Mouse (Mus musculus): ENCODE measurements around the gene Gnb2. TPM values are rescaled to one million over a fixed set of nuclear protein-coding genes. Genes with fewer than 3 reads are reported as not detected.

The Gnb2 gene
- polyA plus RNA-seq, 1 experiment from 2014 or later, result 545 TPM

DNA sequence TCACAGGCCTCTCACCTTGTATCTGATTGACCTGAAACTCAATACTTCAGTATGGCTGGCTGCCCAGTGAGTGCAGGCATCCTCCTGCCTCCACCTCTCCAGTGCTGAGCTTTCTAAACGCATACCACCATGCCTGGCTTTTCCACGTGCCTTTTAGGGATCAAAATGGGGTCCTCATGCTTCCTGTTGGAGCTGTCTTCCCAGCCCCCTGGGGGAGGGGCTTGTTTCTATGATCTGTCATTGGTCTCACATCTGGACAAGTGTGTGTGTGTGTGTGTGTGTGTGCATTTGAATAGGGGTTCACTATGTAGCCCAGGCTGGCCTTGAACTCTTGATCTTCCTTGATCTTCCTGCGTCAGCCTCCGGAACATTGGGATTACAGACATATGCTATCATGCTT is 4.2 kb upstream of the Gnb2 start:
- WGBS, result 72% methylated on average over 4 of the region's 4 CpGs
- no peaks in the 10 kb centered on the region for H3K9me3 ChIP-seq
- H3K27me3 ChIP-seq, result peaks cover 3% of the 10 kb centered on the region; the same call in 1 of the 2 replicates
- no peak for ATAC-seq
- H3K4me3 ChIP-seq (replicated peaks), result no peak overlapping the region
- H3K9ac ChIP-seq (replicated peaks), result no peak overlapping the region
- no peak overlapping the region for H3K27ac ChIP-seq
- no peak overlapping the region for H3K4me2 ChIP-seq (replicated peaks)
- H3K36me3 ChIP-seq, result no peaks in the 10 kb centered on the region
- H3K4me1 ChIP-seq (replicated peaks), result peaks cover 12% of the 10 kb centered on the region

DNA sequence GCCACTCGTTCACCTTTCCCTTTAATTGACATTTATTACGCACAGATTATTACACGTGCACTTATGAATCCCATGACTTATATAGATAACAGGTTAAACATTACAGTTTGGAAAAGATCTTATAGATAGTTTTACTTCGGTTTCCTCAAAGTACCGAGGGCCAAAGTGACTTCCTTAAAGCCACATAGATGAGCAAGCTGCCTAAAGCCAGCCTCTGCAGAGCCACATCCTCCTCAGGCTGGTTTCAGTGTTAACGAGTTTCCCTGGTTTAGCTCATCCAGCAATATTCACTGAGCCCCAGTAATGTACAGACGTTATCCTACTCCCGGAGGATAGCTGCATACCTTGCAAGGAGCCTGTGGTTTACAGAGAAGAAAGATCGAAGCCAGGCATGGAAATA is 2.0 kb upstream of the Gnb2 start:
- WGBS, result 87% methylated on average over 9 of the region's 9 CpGs
- Histone ChIP-seq H3K4me2 (replicated peaks) (no peak overlapping the region), H3K36me3 (no peaks in the 10 kb centered on the region), H3K27ac (no peak overlapping the region), H3K4me3 (replicated peaks) (no peak overlapping the region), H3K9ac (replicated peaks) (no peak overlapping the region), H3K27me3 (peaks cover 3% of the 10 kb centered on the region; the same call in 1 of the 2 replicates), H3K9me3 (no peaks in the 10 kb centered on the region), H3K4me1 (replicated peaks) (peaks cover 16% of the 10 kb centered on the region)
- no peak for ATAC-seq

DNA sequence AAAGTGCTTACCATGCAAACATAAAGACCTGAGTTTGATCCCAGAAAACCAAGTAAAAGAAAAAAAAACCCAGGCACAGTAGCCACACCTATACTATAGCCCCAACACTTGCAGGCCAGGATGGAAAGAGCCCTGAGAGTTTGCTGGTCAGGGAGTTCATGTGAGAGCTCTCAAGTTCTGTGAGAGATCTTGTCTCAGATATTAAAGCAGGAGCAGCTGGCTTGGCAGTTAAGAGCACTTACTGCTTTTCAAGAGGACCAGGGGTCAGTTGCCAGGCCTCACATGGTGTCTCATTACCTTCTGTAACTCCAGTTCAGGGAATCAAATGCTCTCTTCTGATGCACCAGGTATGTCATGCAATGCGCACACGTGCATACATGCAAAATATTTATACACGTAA is 1.5 kb upstream of the Gnb2 start:
- H3K4me3 ChIP-seq (replicated peaks), result no peak overlapping the region
- H3K27me3 ChIP-seq, result peaks cover 3% of the 10 kb centered on the region; the same call in 1 of the 2 replicates
- no peaks in the 10 kb centered on the region for H3K9me3 ChIP-seq
- no peak overlapping the region for H3K4me2 ChIP-seq (replicated peaks)
- WGBS, result 94% methylated on average over 3 of the region's 3 CpGs
- H3K36me3 ChIP-seq, result peaks cover 4% of the 10 kb centered on the region
- peaks cover 22% of the 10 kb centered on the region for H3K4me1 ChIP-seq (replicated peaks)
- H3K9ac ChIP-seq (replicated peaks), result no peak overlapping the region
- no peak overlapping the region for H3K27ac ChIP-seq
- ATAC-seq, result no peak

DNA sequence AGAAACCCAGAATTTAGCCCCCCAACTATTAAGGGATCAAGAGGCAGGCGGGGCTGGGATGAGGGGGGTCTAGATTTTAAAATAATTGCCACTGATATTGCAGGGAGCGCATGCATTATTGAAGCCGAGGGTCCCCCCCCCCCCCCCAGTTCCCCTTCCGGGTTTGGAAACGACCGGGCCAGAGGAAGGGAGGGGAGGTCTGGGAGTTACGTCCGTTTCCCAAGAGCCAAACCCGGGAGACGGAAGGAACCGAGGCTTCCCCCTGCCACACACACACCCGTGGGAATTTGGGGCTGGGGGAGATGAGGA is 548 bp downstream of the Gnb2 start:
- peak overlapping the region; percentile 98 for H3K9ac ChIP-seq (replicated peaks)
- H3K4me3 ChIP-seq (replicated peaks), result peak overlapping the region; percentile 91
- ATAC-seq, result no peak
- peak overlapping the region; percentile 91 for H3K4me2 ChIP-seq (replicated peaks)
- H3K27ac ChIP-seq, result peak overlapping the region; percentile 98
- H3K27me3 ChIP-seq, result peaks cover 3% of the 10 kb centered on the region; the same call in 1 of the 2 replicates
- H3K4me1 ChIP-seq (replicated peaks), result peaks cover 32% of the 10 kb centered on the region
- no peaks in the 10 kb centered on the region for H3K9me3 ChIP-seq
- H3K36me3 ChIP-seq, result peaks cover 24% of the 10 kb centered on the region
- WGBS, result 0% methylated on average over 9 of the region's 12 CpGs

DNA sequence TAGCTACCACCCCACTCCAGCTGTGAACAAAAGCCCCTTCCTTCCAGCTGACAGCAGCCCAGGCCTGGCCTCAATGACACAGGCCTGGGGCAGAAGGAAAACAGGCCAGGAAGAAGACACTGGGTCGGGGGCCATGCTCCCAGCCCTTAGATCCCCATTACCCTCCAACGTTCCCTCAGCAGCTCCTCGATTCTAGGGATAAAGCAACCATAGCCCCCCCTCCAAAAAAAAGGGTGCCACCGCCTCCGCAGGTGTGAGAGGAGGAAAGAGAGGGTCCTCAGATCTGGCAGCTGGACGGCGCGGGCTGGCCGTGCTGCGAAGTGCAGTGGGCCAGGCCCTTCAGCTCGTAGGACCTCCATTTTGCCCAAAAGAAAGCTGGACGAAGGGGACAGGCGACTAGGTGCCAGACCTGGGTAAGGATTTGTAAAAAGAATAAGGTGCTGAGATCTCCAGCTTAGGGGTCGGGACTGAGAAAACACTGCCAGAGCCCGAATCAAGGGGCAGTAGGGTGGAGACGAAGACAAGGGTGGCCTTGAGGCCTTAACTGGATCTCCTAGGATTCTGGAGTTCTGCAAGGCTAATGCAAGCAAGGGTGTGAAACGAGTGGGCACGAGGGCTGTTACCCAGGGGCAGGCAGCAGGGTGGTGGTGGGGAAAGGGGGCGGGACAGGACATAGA is 1.0 kb downstream of the Gnb2 start:
- peaks cover 29% of the 10 kb centered on the region for H3K36me3 ChIP-seq
- H3K9me3 ChIP-seq, result no peaks in the 10 kb centered on the region
- under 1% methylated on average over 19 of the region's 19 CpGs for WGBS
- H3K27ac ChIP-seq, result peak overlapping the region; percentile 98
- H3K4me3 ChIP-seq (replicated peaks), result peak overlapping the region; percentile 91
- H3K4me1 ChIP-seq (replicated peaks), result peaks cover 36% of the 10 kb centered on the region
- H3K9ac ChIP-seq (replicated peaks), result peak overlapping the region; percentile 98
- no peak for ATAC-seq
- H3K27me3 ChIP-seq, result peaks cover 3% of the 10 kb centered on the region; the same call in 1 of the 2 replicates
- peak overlapping the region; percentile 91 for H3K4me2 ChIP-seq (replicated peaks)

DNA sequence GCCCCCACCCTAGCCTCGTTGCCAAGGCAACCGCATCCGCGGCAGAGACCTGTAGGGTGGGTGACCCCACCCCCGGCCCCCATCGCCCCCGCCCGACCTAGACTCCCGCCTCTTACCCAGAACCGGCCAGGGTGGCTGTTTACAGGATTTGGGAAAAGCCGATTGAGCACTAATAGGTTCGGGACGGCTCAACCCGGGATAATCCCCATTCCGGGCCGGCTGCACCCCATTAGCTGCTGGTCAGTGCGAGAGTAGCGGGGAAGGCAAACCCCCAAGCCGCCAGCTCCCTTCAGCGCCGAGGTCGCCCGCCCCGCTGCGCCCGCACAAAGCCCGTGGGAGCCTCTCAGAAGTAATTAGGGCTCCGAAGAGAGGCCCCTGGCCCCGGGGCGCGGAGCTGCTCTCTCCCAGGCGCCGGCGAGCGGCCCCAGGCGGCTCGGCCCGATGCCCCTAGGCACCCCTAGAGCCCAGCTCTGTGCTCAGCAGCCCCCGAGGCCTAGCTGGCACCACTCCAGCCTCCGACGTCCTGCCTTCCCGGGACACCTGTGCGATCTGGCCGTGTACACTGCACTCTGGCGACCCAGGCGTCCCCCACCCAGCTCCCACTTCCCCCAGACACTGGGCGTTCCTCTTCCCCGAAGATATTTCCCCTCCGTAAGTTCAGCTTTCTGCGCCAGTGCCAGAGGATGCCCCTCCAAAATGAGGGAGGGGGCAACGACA is 1.7 kb downstream of the Gnb2 start:
- Histone ChIP-seq H3K27me3 (peaks cover 3% of the 10 kb centered on the region; the same call in 1 of the 2 replicates), H3K4me1 (replicated peaks) (peaks cover 43% of the 10 kb centered on the region), H3K36me3 (peaks cover 36% of the 10 kb centered on the region), H3K9ac (replicated peaks) (peak overlapping the region; percentile 98), H3K9me3 (no peaks in the 10 kb centered on the region), H3K27ac (peak overlapping the region; percentile 98), H3K4me3 (replicated peaks) (peak overlapping the region; percentile 91), H3K4me2 (replicated peaks) (peak overlapping the region; percentile 91)
- ATAC-seq, result peak; percentile 44
- under 1% methylated on average over 50 of the region's 51 CpGs for WGBS

DNA sequence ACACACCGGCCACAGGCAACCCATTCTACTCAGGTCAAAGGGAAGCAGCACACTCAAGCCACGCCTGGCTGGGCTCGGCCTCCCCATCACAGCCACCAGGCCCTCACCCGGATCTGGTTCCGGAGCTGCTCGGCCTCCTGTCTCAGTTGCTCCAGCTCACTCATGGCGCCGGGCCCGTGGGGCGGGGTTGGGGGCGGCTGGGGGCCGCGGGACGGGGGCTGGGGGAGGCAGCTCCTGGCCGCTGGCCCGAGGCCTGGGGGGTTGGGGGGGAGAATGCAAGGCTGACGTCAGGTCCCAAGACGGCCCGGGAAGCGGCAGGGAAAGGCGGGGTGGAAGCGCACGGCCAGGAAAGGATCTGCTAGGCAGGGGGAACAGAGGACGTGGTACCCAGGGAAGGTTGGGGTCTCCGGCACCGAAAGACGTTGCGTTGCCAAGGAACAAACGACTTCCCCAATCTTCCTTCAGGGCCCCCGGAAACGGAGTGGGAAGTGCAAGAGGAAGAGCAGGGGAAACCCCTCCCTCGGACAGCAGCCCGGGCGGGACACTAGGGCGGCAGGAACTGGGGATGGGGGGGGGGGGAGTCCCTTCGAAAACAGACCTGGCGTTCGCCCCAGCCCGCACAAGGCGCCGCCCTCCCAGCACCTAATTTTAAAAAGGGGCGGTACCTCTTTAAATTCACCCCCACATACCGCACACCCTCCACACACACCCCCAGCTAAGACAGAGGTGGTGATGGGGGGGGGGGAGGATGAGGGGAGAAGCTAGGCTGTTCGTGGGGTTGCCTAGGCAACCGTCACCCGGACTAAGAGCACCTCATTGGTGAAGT is 2.5 kb downstream of the Gnb2 start:
- Histone ChIP-seq H3K36me3 (peaks cover 43% of the 10 kb centered on the region), H3K9ac (replicated peaks) (peak overlapping the region; percentile 98), H3K4me3 (replicated peaks) (peak overlapping the region; percentile 91), H3K4me1 (replicated peaks) (peaks cover 49% of the 10 kb centered on the region), H3K27me3 (no peaks in the 10 kb centered on the region), H3K4me2 (replicated peaks) (peak overlapping the region; percentile 91), H3K9me3 (no peaks in the 10 kb centered on the region), H3K27ac (peak overlapping the region; percentile 98)
- ATAC-seq, result peak; percentile 43
- under 1% methylated on average over 43 of the region's 46 CpGs for WGBS

DNA sequence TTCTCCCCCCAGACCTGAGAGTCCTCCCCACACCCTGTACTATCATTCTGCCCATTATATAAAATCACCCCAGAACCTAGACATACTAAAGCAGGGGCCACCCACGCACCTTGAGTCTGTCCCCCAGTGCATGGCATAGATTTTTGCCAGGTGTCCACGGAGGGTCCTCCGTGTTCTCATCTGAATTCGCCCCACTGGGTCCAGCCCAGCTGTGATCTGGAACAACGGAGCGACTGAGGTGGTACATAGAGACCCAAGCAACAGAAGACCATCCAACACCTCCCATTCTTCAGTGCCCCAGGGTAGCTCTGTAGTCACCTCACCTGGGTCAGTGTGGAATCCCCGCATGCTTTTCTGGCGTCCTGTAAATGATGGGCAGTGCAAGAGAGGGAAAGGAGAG is 3.2 kb downstream of the Gnb2 start:
- peak overlapping the region; percentile 91 for H3K4me2 ChIP-seq (replicated peaks)
- 62% methylated on average over 8 of the region's 8 CpGs for WGBS
- H3K9ac ChIP-seq (replicated peaks), result peak overlapping the region; percentile 98
- H3K4me3 ChIP-seq (replicated peaks), result peak overlapping the region; percentile 91
- H3K27ac ChIP-seq, result peak overlapping the region; percentile 98
- peaks cover 50% of the 10 kb centered on the region for H3K36me3 ChIP-seq
- no peak for ATAC-seq
- H3K9me3 ChIP-seq, result no peaks in the 10 kb centered on the region
- H3K4me1 ChIP-seq (replicated peaks), result peaks cover 56% of the 10 kb centered on the region
- H3K27me3 ChIP-seq, result no peaks in the 10 kb centered on the region

DNA sequence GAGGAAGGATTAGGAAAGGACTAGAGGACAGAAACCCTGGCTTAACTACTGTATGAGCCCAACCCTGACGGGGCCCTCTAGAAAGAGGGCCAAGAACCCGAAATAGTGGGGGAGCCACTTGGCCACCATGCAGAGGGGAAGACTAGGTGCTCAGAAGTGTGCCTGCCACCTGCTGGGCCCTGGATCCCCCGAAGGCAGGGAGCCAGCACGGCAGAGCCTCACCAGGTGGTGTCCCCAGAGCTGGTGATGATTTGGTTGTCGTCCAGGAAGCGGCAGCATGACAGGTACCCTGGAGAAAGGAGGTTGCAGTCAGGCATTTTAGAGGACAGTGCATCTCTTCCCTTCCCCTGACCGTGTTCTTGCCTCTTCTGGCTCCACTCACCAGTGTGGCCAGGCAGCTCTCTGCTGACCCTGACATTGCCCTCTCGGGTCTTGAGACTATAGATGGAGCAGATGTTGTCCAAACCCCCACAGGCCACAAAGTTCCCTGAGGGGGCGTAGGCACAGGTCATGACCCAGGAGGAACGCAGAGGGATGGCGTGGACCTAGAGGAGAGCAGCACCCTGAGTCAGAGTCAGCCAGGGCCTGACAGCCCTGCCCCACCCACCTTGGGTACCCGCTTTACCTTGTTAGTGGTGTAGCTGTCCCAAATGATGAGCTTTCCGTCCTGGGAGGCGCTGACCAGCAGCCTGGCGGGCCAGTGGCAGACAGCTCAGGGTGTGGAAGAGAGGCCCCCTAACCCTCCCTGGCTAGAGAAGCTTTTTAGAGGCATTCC is 3.9 kb downstream of the Gnb2 start:
- Histone ChIP-seq H3K9me3 (no peaks in the 10 kb centered on the region), H3K27me3 (no peaks in the 10 kb centered on the region), H3K4me1 (replicated peaks) (peaks cover 58% of the 10 kb centered on the region), H3K4me2 (replicated peaks) (peak overlapping the region; percentile 91), H3K36me3 (peaks cover 57% of the 10 kb centered on the region), H3K27ac (peak overlapping the region; percentile 98), H3K9ac (replicated peaks) (peak overlapping the region; percentile 98; the same call in 1 of the 2 replicates), H3K4me3 (replicated peaks) (peak overlapping the region; percentile 91)
- 73% methylated on average over 15 of the region's 15 CpGs for WGBS
- ATAC-seq, result no peak

DNA sequence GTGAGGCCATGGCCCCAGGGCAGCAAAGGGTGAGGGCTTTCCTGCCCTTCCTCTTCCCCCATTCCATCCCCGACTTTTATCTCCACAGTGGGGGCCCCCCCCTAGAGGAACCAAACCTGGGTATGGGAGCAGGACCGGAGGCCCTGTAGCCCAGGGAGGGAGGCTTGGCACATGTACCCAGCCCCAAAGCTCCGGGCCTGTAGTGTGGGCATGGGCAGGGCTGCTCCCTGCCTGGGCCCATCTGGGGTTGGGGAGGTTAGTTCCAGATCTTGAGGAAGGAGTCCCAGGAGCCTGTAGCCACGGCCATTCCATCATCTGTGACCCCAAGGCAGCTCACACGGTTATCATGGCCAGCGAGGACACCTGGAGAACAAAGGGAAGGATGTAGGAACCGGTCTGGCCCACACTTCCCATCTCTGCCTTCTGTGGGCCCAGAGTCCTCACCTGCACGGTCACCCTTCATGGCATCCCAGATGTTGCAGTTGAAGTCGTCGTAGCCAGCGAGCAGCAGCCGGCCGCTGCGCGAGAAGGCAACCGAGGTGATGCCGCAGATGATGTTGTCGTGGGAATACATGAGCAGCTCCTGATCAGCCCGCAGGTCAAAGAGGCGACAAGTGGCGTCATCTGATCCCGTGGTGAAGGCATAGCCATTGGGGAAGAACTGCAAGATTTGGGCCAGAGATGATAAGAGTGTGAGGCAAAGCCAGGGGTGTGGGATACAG is 4.9 kb downstream of the Gnb2 start:
- peak overlapping the region; percentile 33; the same call in 1 of the 2 replicates for H3K9ac ChIP-seq (replicated peaks)

DNA sequence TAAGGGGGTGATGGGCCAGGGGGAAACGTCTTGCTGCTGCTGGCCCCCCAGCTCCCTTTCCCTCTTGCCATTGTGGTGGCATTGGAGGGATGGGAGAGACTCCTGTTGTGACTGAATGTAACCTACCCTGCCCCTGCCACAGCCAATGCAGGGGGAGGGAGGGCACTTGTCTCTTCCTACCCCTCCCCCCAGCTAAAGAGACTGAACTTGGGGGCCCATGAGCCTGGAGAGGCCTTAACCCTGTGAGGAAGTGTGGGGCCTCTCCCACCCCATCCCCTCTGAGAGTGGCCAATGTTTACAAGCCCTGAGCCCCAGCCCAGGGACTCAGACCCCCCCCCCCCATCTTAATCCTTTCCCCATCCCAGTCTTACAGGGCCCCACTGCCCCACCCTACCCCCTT is 5.9 kb downstream of the Gnb2 start:
- Histone ChIP-seq H3K9ac (replicated peaks) (no peak overlapping the region), H3K4me3 (replicated peaks) (no peak overlapping the region), H3K4me2 (replicated peaks) (no peak overlapping the region), H3K9me3 (no peaks in the 10 kb centered on the region), H3K4me1 (replicated peaks) (peaks cover 53% of the 10 kb centered on the region), H3K27me3 (no peaks in the 10 kb centered on the region), H3K36me3 (peaks cover 76% of the 10 kb centered on the region), H3K27ac (peak overlapping the region; percentile 80)
- no peak for ATAC-seq
- WGBS, result 29% methylated on average over 1 of the region's 1 CpGs

More for the DNA sequence above, 4.9 kb downstream of the Gnb2 start:
- Histone ChIP-seq H3K4me1 (replicated peaks) (peaks cover 53% of the 10 kb centered on the region), H3K27ac (0 out of 2 replicates have a peak overlapping the region, but pooled peaks have one; percentile 10), H3K36me3 (peaks cover 67% of the 10 kb centered on the region), H3K27me3 (no peaks in the 10 kb centered on the region), H3K9me3 (no peaks in the 10 kb centered on the region), H3K4me2 (replicated peaks) (no peak overlapping the region), H3K4me3 (replicated peaks) (no peak overlapping the region)
- no peak for ATAC-seq
- 80% methylated on average over 22 of the region's 22 CpGs for WGBS

All from midbrain, embryonic 13.5 days (tissue).